Mouse (Mus musculus) heart, embryonic 15.5 days (tissue): ENCODE measurements around the gene Stra6. TPM values are rescaled to one million over a fixed set of nuclear protein-coding genes. Genes with fewer than 3 reads are reported as not detected.

Source experiments
- ATAC-seq: fragments of 200-750 bp; cut with Nextera tagmentation; replicated peaks from 2 replicates; pipeline ENCODE4 v1.8.0; 2017; ENCODE audit warnings: low read depth, moderate TSS enrichment; ENCODE audit not compliant: insufficient number of reproducible peaks, insufficient read depth, low FRiP score
- H3K27ac ChIP-seq: fragments of 300-500 bp; sonication (generic); 2 replicates; pipeline ENCODE4 v1.5.1; 2015; ENCODE audit warnings: mild to moderate bottlenecking, inconsistent platforms
- H3K27me3 ChIP-seq: fragments of 300-500 bp; sonication (generic); 2 replicates; pipeline ENCODE4 v1.6.1; 2015; ENCODE audit warnings: inconsistent platforms
- H3K36me3 ChIP-seq: fragments of 300-500 bp; sonication (generic); 2 replicates; pipeline ENCODE4 v1.6.1; 2015; ENCODE audit warnings: mild to moderate bottlenecking, inconsistent platforms
- H3K4me1 ChIP-seq: fragments of 300-500 bp; sonication (generic); replicated peaks from 2 replicates; pipeline ENCODE4 v1.6.1; 2015; ENCODE audit warnings: inconsistent platforms
- H3K4me2 ChIP-seq: fragments of 300-500 bp; sonication (generic); 2 replicates; pipeline ENCODE4 v1.6.1; 2015; ENCODE audit warnings: inconsistent platforms, mild to moderate bottlenecking, moderate library complexity
- H3K4me3 ChIP-seq: fragments of 300-500 bp; sonication (generic); 2 replicates; pipeline ENCODE4 v1.5.1; 2015; ENCODE audit warnings: mild to moderate bottlenecking, inconsistent platforms
- H3K9ac ChIP-seq: fragments of 300-500 bp; sonication (generic); 2 replicates; pipeline ENCODE4 v1.6.1; 2015; ENCODE audit warnings: mild to moderate bottlenecking, inconsistent platforms
- H3K9me3 ChIP-seq: fragments of 300-500 bp; sonication (generic); replicated peaks from 2 replicates; pipeline ENCODE4 v1.6.1; 2016; ENCODE audit warnings: inconsistent platforms
- WGBS: fragments of 180-500 bp; shearing (Covaris S2); methylation state at CpG from one replicate; pipeline ENCODE4 v1.1.7; 2015; ENCODE audit warnings: mixed read lengths; 5-methylcytosine and 5-hydroxymethylcytosine counted together
- polyA plus RNA-seq: library from polyadenylated mRNA; unstranded; fragments of >200 nt; fragmentation: Nextera tagmentation; extraction: Ambion mirVana; gene quantifications from 2 replicates; pipeline ENCODE4 v1.2.1, GENCODE M21; 2015

Gene Stra6
- polyA plus RNA-seq, 1 experiment from 2014 or later, result 0.14 TPM

DNA sequence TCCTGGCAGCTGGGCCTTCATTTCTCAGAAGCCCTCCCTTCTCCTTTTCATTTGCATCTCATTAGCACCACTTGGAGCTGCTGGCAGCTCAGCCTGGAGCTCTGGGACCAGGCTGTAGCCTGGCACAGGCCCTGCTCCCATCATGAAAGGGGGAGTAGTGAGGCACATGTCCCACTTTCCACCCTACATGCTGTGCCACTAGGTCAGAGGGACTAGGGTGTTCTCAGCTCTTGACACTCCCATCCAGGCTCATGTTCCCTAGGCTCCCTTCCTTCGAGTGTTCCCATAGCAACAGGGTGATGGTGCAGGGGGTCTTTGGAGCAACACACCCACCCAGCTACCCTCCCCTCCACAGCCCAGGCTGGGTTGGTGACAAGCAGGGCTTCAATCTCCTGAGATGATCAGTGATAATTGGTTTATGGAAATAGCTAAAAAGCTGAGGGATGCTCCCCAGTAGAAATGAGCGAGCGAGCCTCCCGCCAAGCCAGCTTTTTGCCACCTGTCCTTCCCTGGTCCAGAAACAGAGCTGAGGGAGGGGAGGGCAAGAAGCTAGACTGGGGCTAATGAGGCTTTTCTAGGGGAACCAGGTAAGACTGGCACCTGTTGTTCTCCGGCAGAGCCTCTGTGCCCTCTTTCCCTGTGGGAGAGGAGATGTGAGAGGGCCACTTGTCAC lies 33.2 kb downstream of the Stra6 start:
- Histone ChIP-seq H3K9ac (no peak overlapping the region), H3K27me3 (peaks cover 9% of the 10 kb centered on the region; the same call in 1 of the 2 replicates)

DNA sequence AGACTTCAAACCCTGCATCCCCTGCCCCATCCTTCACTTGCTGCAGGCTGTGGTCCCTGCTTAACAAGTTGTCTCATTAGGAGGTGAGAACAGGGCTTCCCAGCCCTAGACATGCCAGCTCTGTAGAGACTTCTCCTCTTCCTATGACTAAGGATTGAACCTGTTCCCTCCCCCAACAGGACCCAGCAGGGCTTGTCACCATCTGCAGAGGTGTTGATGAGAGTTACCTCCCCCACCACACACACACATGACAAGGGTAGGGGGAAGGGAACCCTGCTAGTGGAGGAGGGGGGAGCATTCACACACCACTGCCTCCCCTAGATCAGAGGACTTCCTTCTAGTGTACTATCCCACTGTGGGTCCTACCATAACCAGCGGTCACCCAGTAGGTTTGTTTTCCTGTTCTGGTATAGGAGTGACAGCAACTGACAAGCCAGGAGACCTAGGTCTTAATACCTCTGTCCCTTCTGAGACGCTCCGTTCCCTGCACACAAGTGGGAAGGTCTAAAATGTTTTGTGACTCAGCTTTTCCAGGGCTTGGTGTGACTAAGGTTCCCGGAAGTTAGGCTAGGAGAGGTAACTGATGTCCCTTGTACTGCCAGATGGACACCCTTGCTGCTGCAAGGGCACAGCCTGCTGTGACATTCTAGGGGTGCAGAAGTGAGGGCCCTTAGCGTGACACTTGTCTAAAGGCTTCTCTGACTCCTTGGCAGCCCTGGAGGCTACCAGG lies 36.4 kb downstream of the Stra6 start:
- H3K36me3 ChIP-seq, result no peaks in the 10 kb centered on the region
- H3K27me3 ChIP-seq, result peaks cover 12% of the 10 kb centered on the region; the same call in 1 of the 2 replicates
- H3K9me3 ChIP-seq, result no peaks in the 10 kb centered on the region
- no peak overlapping the region for H3K27ac ChIP-seq
- H3K4me3 ChIP-seq, result no peak overlapping the region
- no peak overlapping the region for H3K4me2 ChIP-seq
- no peak overlapping the region for H3K9ac ChIP-seq
- WGBS, result 40% methylated on average over 5 of the region's 5 CpGs
- ATAC-seq, result no peak; the same call in 1 of the 2 replicates
- H3K4me1 ChIP-seq, result no peaks in the 10 kb centered on the region

More for the DNA sequence above, 33.2 kb downstream of the Stra6 start:
- Histone ChIP-seq H3K36me3 (no peaks in the 10 kb centered on the region), H3K4me3 (no peak overlapping the region), H3K4me1 (no peaks in the 10 kb centered on the region; the same call in 1 of the 2 replicates), H3K9me3 (no peaks in the 10 kb centered on the region), H3K27ac (no peak overlapping the region), H3K4me2 (no peak overlapping the region)
- 55% methylated on average over 5 of the region's 5 CpGs for WGBS
- no peak for ATAC-seq

DNA sequence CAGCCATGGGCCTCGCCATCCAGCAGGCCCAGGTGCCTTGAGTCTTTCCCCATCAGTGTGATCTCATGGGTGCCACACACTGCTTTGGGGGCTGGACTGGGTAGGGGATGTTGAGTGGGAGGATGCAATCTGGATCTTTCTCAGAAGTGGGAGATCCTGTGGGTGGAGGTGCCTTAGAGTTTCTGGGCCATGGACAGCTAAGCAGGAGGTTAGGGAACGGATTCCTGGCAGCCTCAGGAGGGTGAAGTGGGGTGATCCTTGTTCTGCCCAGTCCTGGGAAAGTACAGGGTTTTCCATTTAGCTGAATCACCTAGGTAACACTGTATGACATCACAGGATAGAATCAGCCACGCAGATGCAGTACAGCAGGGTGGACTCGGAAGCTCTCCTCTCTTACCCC lies 38.4 kb downstream of the Stra6 start:
- Histone ChIP-seq H3K36me3 (no peaks in the 10 kb centered on the region), H3K9me3 (no peaks in the 10 kb centered on the region), H3K27me3 (peaks cover 17% of the 10 kb centered on the region), H3K4me2 (no peak overlapping the region), H3K9ac (no peak overlapping the region), H3K4me3 (no peak overlapping the region), H3K4me1 (no peaks in the 10 kb centered on the region), H3K27ac (no peak overlapping the region)
- WGBS, result 73% methylated on average over 4 of the region's 4 CpGs
- no peak for ATAC-seq

DNA sequence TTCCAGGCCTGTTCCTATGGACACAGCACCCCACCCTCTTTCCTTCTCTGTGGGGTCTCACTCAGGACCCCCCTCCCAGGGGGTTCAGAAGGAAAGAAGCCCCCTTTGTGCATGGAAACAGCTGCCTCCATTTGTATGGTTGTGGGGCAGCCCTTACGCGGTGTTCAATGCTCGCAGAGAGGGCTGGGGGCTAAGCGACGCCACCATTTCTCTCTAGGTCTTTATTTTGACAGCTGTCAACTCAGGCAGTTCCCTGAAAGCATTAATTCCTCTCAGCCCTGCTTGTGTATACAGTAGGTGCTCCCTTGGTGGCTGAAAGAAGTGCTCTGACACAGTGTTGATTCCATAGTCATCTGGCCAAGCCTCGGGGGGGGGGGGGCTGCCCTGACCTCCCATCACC lies 40.1 kb downstream of the Stra6 start:
- ATAC-seq, result no peak
- no peaks in the 10 kb centered on the region for H3K36me3 ChIP-seq
- H3K4me3 ChIP-seq, result no peak overlapping the region
- no peaks in the 10 kb centered on the region for H3K4me1 ChIP-seq
- H3K9ac ChIP-seq, result no peak overlapping the region
- peaks cover 11% of the 10 kb centered on the region for H3K27me3 ChIP-seq
- no peak overlapping the region for H3K27ac ChIP-seq
- no peaks in the 10 kb centered on the region for H3K9me3 ChIP-seq
- H3K4me2 ChIP-seq, result no peak overlapping the region
- WGBS, result 75% methylated on average over 6 of the region's 6 CpGs

DNA sequence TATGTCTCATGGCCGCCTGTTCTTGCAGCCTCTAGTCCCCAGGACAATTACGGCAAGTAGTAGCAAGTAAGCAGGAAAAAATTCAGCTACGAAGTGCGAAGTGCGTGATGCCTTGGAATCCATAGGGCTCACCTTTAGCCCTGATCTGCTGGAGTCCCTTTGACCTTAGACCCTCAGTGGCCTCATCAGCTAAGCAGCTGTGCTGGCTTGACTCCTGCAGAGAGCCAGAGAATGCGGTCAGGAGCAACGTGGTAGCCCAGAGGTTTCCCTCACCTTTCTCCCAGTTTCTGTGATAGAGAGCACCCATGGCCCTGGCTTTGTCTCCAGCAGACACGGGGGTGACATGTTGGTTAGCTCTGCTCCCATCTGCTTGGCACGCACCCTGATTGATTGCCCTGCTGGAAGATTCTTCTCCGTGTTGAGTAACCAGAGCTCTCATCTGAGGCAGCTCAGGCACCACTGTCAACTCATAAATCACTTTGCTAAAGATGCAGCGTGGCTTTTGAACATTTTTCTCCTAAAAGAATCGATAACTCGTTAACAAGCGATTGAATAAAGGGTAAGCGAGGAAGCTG lies 42.1 kb downstream of the Stra6 start:
- Histone ChIP-seq H3K9ac (no peak overlapping the region), H3K9me3 (no peaks in the 10 kb centered on the region), H3K4me3 (no peak overlapping the region), H3K4me1 (no peaks in the 10 kb centered on the region), H3K36me3 (no peaks in the 10 kb centered on the region), H3K4me2 (no peak overlapping the region), H3K27ac (no peak overlapping the region), H3K27me3 (peaks cover 9% of the 10 kb centered on the region)
- ATAC-seq, result no peak
- 64% methylated on average over 15 of the region's 15 CpGs for WGBS

DNA sequence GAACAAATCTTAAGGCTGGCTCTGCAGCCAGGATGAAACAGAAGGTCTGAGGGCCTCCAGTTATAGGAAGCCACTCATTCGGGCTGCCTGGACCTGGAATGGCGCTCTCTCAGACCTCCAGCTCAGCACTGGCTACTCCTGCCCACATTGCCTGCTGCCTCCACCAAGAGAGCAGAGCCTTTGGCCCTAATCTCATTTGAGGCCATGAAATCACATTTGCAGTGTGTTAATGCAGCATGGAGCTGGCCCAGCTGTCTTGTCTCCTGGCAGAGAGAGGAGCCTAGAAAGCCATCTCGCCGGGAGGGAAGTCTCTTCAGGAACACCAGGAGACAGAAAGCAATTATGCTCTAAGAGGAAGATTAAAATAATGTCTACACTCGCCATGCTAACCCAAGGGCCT lies 43.9 kb downstream of the Stra6 start:
- Histone ChIP-seq H3K4me2 (no peak overlapping the region), H3K36me3 (no peaks in the 10 kb centered on the region), H3K4me3 (no peak overlapping the region), H3K27ac (no peak overlapping the region), H3K9me3 (no peaks in the 10 kb centered on the region), H3K9ac (no peak overlapping the region), H3K4me1 (no peaks in the 10 kb centered on the region), H3K27me3 (peaks cover 11% of the 10 kb centered on the region; the same call in 1 of the 2 replicates)
- no peak for ATAC-seq
- WGBS, result 60% methylated on average over 5 of the region's 5 CpGs

DNA sequence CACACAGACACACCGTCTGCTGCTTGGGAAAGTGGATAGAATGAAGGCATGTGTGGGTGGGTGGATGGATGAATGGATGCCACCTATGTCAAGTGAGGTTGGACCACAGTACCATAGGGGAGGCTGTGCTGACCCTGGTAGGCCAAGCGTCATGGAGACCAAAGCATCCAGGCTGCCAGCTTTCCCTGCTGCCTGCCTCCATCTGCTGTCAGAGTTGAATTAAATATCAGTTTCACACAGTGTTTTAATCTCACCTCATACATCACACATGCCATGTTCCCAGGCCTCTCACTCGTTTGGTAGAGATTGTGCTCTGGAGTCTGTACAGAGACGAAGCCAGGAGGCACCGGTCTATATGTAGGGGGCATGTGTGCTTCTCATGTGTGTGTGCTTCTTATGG lies 47.2 kb downstream of the Stra6 start:
- 64% methylated on average over 5 of the region's 5 CpGs for WGBS
- no peak for ATAC-seq

DNA sequence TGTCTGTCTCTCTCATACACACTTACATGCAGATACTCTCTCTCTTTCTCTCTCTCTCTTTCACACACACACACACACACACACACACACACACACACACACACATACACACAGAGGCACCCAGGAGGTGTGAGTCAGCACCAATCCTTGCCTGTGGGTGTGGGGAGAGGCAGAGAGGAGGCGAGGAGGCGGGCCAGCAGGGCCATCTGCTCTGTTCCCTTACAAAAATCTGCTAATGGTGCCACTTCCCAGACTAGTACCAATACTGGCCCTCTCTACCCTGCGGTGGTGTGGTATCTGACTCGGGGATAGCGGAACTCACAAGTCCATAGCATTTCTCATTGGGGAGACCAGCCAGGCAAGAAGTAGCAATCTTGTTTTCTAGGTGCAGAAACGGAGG lies 47.8 kb downstream of the Stra6 start:
- H3K4me2 ChIP-seq, result no peak overlapping the region
- no peaks in the 10 kb centered on the region for H3K9me3 ChIP-seq
- peaks cover 31% of the 10 kb centered on the region for H3K4me1 ChIP-seq
- no peak for ATAC-seq
- no peak overlapping the region for H3K9ac ChIP-seq
- no peaks in the 10 kb centered on the region for H3K36me3 ChIP-seq
- WGBS, result 66% methylated on average over 6 of the region's 6 CpGs
- no peak overlapping the region for H3K27ac ChIP-seq
- H3K4me3 ChIP-seq, result no peak overlapping the region
- H3K27me3 ChIP-seq, result peaks cover 29% of the 10 kb centered on the region

More for the DNA sequence above, 47.2 kb downstream of the Stra6 start:
- Histone ChIP-seq H3K9me3 (no peaks in the 10 kb centered on the region), H3K27ac (no peak overlapping the region), H3K36me3 (no peaks in the 10 kb centered on the region), H3K9ac (no peak overlapping the region), H3K4me2 (no peak overlapping the region), H3K4me1 (peaks cover 29% of the 10 kb centered on the region), H3K4me3 (no peak overlapping the region), H3K27me3 (peaks cover 30% of the 10 kb centered on the region)

DNA sequence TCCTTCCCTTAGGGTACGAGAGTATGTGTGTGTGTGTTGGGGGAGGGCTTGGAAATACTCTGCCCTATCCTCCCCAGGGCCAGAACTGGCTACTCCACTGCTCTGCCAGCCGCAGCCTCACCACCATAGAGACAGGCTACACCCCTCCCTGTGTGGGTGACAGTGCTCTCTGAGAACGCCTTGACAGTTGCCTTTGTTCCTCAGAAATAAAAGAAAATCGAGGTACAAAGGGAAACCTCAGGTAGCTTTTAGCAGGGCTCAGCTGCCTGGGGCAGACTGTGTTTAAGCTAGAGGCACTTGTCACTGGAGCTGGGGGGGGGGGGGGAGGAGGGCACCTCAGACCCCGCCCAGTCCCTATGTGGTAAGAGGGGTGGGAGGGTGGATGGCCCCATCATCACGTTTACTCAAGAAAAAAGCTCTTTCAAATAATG lies 48.7 kb downstream of the Stra6 start:
- Histone ChIP-seq H3K4me3 (no peak overlapping the region), H3K9me3 (no peaks in the 10 kb centered on the region), H3K4me2 (no peak overlapping the region), H3K27me3 (peaks cover 31% of the 10 kb centered on the region), H3K36me3 (no peaks in the 10 kb centered on the region), H3K4me1 (peaks cover 31% of the 10 kb centered on the region), H3K27ac (no peak overlapping the region), H3K9ac (no peak overlapping the region)
- WGBS, result 33% methylated on average over 6 of the region's 6 CpGs
- ATAC-seq, result no peak

DNA sequence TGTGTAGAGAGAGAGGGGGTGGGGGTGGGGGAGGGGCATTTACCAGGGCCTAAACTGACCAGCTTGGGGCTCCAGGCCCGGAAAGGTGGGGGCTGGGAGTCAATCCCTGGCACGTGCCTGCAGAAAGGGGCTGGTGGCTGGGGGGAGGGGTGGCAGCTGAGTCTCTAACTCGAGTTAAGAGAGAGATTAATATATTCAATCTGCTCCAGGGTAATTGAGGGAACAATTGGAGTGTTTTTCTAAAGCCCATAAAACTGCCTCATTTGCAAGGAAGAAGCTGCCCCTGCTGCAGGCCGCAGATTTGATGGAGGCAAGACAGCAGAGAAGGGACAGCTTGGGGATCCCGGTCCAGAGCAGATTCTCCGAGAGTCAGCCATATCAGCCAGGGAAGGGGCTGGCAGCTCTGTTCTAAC lies 49.3 kb downstream of the Stra6 start:
- Histone ChIP-seq H3K36me3 (no peaks in the 10 kb centered on the region), H3K4me3 (0 out of 2 replicates have a peak overlapping the region, but pooled peaks have one; percentile 26), H3K9me3 (no peaks in the 10 kb centered on the region), H3K27me3 (peaks cover 37% of the 10 kb centered on the region), H3K9ac (no peak overlapping the region), H3K4me1 (peaks cover 31% of the 10 kb centered on the region), H3K4me2 (peak overlapping the region; percentile 55; the same call in 1 of the 2 replicates), H3K27ac (no peak overlapping the region)
- WGBS, result 8% methylated on average over 6 of the region's 6 CpGs
- ATAC-seq, result no peak

DNA sequence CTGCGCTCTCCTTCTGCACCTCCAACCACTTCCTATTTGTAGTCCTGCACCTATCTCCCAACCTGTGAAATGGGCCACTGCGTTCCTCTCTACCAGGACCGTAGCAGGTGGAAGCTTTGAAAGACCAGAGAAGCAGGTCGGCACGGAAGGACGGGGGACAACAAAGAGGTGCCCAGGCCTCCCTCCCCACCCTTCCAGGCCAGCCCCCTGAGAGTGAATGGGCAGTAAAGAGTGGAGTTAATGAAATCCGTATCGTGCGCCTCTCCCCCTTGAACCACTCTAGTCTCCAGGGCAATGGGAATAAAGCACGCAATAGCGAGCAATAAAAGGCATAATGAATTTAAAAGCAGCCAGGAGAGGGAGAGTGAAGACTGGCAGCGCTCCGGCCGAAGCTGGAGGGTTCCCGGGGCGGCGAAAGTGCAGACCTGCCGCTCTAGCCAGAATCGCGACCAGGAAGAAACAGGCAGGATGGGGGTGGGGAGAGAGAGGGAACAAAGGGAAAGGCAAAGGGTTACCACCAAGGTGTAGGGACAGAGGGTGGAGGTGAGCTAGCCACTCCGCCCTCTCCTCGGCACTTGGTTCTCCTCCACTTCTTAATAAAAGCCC lies 49.8 kb downstream of the Stra6 start:
- Histone ChIP-seq H3K9me3 (no peaks in the 10 kb centered on the region), H3K4me2 (peak overlapping the region; percentile 55), H3K9ac (no peak overlapping the region), H3K27ac (no peak overlapping the region), H3K36me3 (no peaks in the 10 kb centered on the region), H3K27me3 (peaks cover 39% of the 10 kb centered on the region), H3K4me3 (peak overlapping the region; percentile 26), H3K4me1 (peaks cover 31% of the 10 kb centered on the region)
- no peak for ATAC-seq
- WGBS, result 8% methylated on average over 22 of the region's 22 CpGs
